Mouse (Mus musculus) testis, postnatal 14 days (tissue): ENCODE measurements around the gene Nmrk1.

Source experiments
- DNase-seq: peaks from one replicate; pipeline ENCODE4 v3.0.0; 2021; ENCODE audit warnings: low spot score

Nmrk1 gene

DNA sequence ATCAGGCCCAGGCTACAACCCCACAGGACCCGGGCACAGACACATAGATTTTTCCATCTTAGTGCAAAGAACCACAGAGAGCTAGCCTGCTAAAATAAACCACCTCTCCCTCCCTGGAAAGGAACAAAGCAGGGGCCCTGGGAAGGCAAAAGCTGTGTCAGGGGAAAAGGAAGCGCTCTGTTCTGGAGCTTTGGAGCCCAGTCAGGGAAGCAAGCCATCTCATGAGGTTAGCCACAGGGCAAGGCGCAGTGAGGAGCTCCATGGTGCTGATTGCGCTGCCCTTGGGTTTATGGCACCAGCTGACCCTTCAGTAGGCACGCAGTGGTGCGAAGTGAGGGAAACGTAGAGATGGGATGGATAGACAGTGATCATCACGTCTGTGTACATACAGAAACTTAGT is 22.6 kb downstream of the Nmrk1 start:
- DNase-seq = no peak

DNA sequence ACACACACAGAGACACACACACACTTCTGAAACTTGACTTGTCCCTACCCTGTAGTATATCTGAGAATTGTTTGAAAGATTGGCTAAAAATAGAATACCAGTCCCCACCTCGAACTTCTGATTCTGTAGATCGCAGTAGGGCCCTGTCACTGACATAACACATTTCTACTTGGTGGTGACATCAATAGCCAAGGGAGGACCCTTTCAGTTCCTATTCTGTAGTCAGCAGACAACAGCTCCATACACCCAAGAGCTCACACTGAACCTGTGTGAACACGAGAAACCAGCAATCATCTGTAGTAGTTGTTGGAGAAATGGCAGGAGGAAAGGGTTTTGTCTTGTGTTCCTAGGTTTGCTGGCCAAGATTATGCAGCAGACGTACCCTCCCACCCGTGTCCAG is 23.2 kb downstream of the Nmrk1 start:
- DNase-seq = no peak

DNA sequence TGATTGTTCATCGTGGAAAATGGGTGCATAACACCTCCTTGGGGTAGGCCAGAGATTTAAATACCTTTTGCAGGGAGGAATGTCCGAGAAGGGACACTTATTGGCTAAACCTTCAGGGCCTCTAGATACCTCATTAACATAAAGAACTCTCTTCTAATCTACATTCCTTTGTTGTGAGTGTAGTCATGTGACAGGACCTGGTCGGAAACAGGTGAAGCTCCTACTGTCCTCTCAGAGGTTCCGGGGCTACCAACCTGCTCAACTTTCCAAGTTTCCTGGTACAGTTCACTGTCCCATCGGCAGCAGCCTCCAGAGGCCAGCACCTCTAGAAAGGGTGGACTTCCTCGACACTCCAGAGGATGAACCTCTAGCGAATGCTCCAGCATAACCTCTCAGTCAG is 24.2 kb downstream of the Nmrk1 start:
- DNase-seq = no peak

DNA sequence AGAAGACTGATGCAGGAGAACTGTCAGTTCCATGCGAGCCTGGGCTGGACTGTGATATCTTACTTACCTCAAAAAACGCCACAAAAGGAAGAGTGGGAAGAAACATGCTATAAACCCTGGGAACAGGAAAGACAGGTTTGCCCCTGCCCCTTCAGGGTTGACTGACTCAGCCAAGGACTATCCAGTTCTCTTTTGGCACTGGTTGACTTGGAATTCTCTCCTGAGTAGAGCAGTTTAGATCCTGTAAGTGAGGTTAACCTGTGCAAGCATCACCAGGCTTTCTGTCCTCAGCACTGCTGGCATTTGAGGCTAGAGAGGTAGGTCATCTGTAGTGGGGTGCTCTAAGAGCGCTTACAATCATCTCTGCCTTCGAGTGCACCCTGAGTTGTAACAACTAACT is 26.7 kb downstream of the Nmrk1 start:
- DNase-seq = no peak

DNA sequence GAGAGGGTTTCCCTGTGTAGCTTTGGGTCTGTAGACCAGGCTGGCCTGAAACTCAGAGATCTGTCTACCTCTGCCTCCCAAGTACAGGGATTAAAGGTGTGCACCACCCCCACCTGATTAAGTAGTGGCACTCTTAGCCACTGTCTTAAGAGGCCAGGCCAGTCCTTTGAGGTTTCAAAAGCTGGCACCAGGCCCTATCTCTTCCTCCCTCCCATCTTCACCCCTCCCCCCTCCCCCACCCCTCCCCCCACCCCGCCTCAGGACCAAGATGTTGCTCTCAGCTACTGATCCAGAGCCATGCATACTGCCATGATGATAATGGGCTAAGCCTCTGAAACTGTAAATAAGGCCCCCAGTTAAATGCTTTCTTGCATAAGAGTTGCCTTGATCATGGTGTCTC is 27.6 kb downstream of the Nmrk1 start:
- DNase-seq = no peak

DNA sequence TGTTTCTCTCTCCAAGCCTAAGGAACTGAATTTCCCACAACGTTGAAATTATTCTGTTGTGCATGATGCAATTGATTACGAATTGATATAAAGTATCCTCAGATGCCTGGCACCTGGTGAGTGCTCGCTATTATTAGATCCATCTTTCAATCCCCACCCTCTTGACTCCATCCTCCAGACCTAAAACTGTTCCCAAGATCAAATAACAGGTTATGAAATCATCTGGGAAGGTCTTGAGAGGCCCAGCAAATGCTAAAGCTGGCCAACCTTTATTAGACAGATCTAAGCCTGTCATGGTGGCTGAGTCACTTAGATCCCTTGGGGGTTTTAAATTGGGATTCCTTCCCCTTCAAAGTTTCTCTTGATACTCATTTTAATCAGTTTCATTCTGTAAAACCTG is 28.7 kb downstream of the Nmrk1 start:
- no peak for DNase-seq

DNA sequence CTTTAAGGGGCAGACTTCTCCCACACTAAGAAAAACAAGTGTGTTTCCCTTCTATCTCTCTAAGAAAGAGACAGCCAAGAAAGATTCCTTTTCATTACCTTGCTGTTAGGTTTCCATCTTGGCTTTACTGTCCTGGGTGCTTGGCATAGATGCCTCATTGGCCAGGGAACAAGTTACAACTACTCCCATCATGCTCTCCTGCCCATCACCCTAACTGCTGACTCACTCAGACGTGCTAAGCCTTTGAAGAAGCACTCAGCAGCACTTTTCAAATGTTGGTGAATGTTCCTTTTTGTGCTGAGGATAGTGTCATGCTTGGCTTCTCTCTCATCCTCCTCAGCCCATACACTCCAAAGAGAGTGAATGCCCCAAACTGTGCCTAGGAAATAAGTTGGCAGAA is 29.9 kb downstream of the Nmrk1 start:
- DNase-seq = no peak

DNA sequence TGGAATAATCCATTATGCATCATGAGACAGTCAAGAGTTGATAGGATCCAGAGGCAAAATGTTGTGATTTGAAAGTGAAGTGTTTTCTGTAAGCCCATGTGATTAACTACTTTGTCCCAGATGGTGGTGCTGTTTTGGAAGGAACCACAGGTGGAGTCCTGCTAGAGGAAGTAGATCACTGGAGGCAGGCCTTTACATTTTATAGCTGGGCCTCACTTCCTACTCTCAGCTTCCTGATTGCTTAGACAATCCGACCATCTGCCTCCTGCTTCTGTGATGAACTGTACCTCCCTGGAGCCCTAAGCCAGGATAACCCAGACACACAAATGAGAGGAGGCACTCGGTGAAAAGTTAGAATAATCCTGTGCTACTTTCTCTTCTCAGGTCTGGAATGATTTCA is 32.2 kb downstream of the Nmrk1 start:
- DNase-seq = no peak

DNA sequence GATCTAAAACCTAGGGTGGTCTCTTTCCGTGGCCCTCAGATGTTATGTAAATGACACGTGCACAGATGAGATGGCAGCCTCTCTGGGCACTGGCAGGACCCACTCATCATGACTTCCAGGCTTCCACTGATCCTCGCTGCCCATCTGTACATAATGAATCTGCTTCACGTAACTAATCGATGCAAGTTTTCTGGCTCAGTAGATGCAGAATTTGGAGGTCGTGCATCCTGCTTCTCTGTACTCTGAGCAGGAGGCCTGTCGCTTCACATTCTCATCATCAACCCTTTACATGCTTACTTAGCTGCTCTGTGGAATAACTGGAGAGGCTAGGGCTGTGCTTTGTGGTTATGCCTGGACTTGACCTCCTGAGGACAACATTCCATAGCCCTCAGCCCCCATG is 35.2 kb downstream of the Nmrk1 start:
- no peak for DNase-seq

DNA sequence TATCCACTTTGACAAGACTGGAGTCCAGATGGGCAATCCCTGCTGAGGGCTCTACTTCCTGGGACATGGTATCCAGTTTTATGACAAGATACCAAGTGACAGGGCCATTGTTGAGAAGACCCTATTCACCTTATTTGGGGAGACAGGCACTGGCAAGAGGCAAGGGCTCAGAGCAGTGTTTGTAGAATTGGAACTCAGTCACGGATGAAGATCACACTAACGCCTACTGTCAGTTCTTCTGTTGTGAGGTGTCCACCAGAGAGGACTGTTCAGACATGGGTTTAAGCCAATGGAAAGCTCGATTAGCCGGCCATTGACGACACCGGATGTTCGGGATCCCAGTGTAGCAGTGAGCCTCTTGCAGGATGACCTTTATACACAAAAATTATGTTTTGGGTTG is 37.8 kb downstream of the Nmrk1 start:
- no peak for DNase-seq

DNA sequence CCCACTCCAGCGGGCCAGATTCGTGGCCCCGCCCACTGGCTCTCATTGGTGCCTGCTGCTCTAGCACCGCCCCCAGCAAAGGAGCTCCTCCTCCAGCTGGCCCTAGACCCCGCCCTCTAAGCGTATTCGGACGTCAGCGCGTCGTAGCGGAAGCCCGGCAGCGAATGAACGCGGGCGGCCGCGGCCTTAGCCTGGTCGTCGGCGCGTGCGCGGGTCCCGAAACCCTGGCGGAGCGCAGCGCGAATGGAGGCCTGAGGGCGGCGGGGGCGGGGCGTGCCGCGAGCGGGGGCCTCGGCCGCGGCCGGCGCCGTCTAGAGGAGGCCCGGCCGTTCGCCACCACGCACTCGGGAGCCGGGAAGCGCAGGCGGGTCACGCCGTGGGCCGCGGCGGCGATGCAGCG is 38.9 kb downstream of the Nmrk1 start, which contains the start of gene Carnmt1:
Gene Carnmt1 (plus strand): TSS at position 157 of the 400 bp plus-strand sequence.
- DNase-seq = peak; percentile 98

DNA sequence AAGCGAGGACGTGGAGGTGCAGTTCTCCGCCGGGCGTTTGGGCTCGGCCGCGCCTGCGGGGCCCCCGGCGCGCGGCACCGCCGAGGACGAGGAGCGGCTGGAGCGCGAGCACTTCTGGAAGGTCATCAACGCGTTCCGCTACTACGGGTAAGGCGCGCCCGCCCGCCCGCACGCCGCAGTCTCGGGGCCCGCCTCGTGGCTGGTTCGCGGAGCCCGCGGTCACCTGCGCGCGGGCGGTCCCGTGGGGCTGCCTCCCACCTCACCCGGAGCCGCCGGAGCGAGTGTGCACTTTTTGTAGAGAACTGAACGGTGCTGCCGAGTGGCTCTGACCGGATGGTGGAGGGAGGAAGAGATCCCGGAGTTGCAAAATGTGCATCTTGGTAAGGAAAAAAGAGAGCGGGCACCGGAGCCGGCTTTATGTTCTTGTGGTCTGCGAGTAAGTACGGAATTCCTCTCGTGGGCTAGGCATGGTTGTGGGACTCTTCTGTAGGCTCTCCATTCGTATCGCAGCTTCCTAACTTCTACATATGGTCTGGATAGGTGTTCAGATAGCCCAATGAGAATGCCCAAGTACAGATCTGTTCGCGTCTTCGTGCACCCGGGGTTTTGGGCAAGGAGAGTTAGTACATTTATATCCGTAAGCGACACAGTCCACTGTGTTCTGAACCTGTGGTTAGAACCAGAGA is 39.4 kb downstream of the Nmrk1 start:
- peak; percentile 60 for DNase-seq

DNA sequence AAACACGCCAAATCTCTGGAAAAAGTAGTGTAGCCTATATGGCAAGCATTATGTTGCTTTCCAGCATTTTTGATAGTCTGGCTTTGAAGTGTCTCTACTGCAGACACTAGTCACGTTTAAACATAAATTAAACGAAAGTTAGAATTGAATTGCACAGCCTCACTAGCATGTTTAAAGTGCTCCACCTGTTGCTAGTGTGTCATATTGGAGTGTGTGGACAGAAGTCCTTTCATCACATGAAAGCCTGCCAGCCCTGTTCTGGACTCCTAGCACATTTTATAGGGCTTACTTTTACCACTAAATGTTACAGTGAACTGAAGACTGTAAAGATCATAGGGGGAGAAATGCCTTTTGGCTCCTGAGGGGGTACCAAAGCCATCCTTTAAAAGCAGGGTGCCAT is 40.7 kb downstream of the Nmrk1 start:
- DNase-seq = no peak

DNA sequence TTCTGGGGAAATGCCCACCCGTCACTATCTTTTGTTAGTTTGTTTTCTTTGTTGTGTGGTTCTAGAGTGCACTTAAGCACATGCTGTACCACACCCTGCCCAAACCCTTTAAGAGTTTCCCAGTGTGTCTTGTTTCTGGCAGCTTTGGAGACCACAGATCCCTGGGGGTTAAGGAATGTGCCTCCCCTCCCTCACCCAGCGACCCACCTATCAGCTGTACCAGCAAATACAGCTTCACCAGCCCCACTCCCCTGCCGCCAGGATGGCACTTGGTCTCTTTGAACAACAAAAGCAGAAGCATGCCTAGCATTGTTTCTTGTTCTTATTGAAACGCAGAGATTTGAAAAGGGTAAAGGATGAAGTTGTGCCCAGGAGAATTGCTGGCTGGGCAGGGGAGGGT is 41.4 kb downstream of the Nmrk1 start:
- no peak for DNase-seq

DNA sequence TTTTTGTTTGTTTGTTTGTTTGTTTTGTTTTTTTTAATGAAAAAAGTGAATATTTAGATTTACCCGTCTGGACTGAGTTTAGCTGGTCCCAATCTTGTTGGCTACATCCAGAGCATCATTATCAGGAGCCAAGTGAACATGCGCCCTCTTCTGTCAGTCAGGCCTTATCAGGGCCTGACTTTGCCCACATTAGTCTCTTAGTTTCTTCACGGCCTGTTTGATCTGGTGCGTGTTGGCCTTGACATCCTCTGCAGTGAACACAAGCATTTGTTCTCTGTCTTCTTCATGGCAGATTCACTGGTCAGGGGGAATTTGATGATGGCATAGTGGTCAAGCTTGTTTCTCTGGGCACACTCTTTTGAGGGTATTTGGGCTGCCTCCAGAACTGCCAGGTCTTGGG is 50.4 kb downstream of the Nmrk1 start:
- DNase-seq = no peak

DNA sequence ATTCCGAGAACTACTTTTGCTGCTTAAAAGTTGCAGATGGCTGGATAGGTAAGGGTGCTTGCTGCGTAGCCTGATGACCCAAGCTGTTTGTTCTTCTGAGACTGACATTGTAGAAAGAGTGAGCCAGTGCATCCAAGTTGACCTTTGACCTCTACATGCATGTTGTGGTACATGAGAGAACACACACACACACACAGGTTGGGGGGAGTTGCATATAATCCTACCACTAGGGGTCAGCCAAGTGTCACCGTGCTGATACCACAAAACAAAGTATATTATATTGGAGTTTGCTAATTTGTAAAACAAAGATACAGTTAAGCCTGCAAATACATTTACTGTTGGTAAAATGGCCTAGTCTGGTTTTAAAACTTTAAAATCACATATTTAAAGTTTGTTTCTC is 55.8 kb downstream of the Nmrk1 start:
- no peak for DNase-seq

DNA sequence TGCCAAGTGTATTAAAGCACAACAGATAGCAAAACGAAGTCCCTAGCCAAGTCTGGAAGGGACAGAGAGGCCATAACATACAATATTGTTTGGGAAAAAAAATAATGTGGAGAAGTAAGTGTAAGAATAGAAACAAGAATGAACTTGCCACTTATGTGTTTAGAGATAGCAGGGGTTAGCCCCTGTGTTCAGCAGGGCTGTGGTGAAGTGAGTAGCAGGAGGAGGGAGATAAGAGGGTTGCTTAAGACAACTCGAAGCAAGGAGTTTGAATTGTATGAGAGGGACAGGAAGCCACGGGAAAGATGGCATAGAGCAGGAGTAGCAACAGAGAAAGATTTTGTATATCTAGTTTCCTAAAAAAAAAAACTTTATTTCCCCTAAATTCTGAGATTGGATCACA is 60.4 kb downstream of the Nmrk1 start:
- DNase-seq = no peak

DNA sequence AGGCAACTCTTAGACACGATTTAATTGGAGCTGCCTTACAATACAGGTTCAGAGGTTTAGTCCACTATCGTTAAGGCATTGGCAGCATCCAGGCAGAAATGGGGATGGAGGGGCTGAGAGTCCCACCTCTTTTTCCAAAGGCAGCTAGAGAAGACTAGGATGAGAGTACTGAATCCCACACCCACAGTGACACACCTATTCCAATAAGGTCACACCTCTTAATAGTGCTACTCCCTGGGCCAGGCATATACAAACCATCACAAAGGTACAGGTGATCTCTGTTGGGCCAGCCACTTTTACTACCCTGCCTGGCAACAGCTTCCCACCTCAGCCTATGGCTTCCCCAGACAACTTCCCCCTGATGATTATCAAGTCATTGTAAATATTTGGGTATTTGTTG is 61.0 kb downstream of the Nmrk1 start:
- no peak for DNase-seq

DNA sequence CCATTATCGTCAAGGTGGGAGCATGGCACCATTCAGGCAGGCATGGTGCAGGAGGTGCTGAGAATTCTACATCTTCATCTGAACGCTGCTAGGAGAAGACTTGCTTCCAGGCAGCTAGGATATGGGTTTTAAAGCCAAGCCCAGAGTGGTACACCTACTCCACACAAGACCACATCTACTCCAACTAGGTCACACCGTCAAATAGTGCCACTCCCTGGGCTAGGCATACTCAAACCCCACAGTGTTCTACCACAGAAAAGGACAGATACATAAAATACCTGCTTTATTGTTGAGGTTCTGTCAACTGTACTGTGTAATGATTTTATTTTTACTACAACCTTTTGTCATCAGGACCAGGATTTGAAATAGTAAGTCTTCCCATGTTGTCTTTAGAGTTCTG is 63.4 kb downstream of the Nmrk1 start:
- DNase-seq = no peak

DNA sequence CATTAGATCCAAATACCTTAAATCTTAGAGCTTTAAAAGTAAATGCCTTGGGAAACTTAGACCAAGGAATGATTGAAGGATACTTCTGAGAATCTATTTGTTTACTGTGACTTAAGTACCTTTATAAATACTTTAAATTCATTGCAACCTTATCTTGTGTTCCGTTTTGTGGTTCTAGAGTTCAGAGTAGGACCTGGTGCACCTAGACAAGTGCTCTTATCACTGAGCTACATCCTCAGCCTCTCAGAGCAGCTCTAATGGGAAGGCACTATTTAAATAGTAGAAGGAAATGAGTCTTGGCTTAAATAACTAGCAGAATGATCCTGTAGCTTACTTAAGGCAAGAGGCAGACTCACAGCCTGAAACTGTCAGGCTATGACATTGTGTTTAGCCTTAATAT is 63.8 kb downstream of the Nmrk1 start:
- DNase-seq = no peak
